Mouse (Mus musculus) bone marrow macrophage, adult 2 months (primary cell): Measurements from ENCODE around the gene Apoa2. TPM values are rescaled to one million over a fixed set of nuclear protein-coding genes. Genes with fewer than 3 reads are reported as not detected.
"Not testable (repeated sequence)": the region's sequence is repeated elsewhere in the genome, so short reads cannot be mapped to it uniquely, and the experiment has no call there.

Experiments used
- H3K27ac ChIP-seq: 2 replicates; pipeline ENCODE4 v1.5.1; 2012; ENCODE audit warnings: low read depth, low read length; ENCODE audit not compliant: insufficient read depth
- H3K4me1 ChIP-seq: 2 replicates; pipeline ENCODE4 v1.6.1; 2012; ENCODE audit warnings: low read length; ENCODE audit not compliant: control insufficient read depth, insufficient read depth
- H3K4me3 ChIP-seq: 2 replicates; pipeline ENCODE4 v1.5.1; 2012; ENCODE audit warnings: mild to moderate bottlenecking, low read length, moderate library complexity; ENCODE audit not compliant: insufficient read depth
- CTCF ChIP-seq: IDR thresholded peaks from 2 replicates; pipeline ENCODE4 v1.5.1; 2012; ENCODE audit warnings: low read depth, mild to moderate bottlenecking, low read length, moderate library complexity
- POLR2A ChIP-seq: IDR thresholded peaks from 2 replicates; pipeline ENCODE4 v1.6.1; 2012; ENCODE audit warnings: mild to moderate bottlenecking, low read depth, low read length, borderline replicate concordance
- polyA plus RNA-seq: library from polyadenylated mRNA; stranded (reverse); fragments of >200 nt; gene quantifications from 2 replicates; pipeline ENCODE4 v1.2.4, GENCODE M21; 2012; ENCODE audit not compliant: missing spikeins, insufficient read depth, insufficient read length

Apoa2 gene
- polyA plus RNA-seq, 1 experiment = not detected

GRCm38 (mm10) chr1:171234538-171234937, 9.7 kb downstream of the Apoa2 start:
- H3K4me3 ChIP-seq = peak overlapping the region; percentile 77
- H3K27ac ChIP-seq = peak overlapping the region; percentile 98
- no peak for TF ChIP-seq CTCF
- no peak for TF ChIP-seq POLR2A
- peaks cover 30% of the 10 kb centered on the region for H3K4me1 ChIP-seq

GRCm38 (mm10) chr1:171235791-171236190, 10.9 kb downstream of the Apoa2 start:
- peaks cover 18% of the 10 kb centered on the region for H3K4me1 ChIP-seq
- TF ChIP-seq POLR2A = no peak
- no peak for TF ChIP-seq CTCF
- no peak overlapping the region for H3K4me3 ChIP-seq
- peak overlapping the region; percentile 98 for H3K27ac ChIP-seq

GRCm38 (mm10) chr1:171237438-171237837, 12.6 kb downstream of the Apoa2 start:
- H3K27ac ChIP-seq = no peak overlapping the region
- no peak overlapping the region for H3K4me3 ChIP-seq
- no peak for TF ChIP-seq POLR2A
- no peak for TF ChIP-seq CTCF
- H3K4me1 ChIP-seq = peaks cover 17% of the 10 kb centered on the region

- no peak overlapping the region for H3K27ac ChIP-seq
- no peak overlapping the region for H3K4me3 ChIP-seq
- TF ChIP-seq POLR2A = no peak
- peak; percentile 76 for TF ChIP-seq CTCF
- peaks cover 17% of the 10 kb centered on the region for H3K4me1 ChIP-seq
Observed at GRCm38 (mm10) chr1:171238463-171238862, 13.6 kb downstream of the Apoa2 start.

- Histone ChIP-seq H3K4me3 (no peak overlapping the region), H3K27ac (no peak overlapping the region), H3K4me1 (peaks cover 13% of the 10 kb centered on the region)
- TF ChIP-seq POLR2A = no peak
- TF ChIP-seq CTCF = no peak
Observed at GRCm38 (mm10) chr1:171239992-171240744, 15.3 kb downstream of the Apoa2 start.

- Histone ChIP-seq H3K4me1 (peaks cover 6% of the 10 kb centered on the region), H3K27ac (no peak overlapping the region), H3K4me3 (no peak overlapping the region)
- TF ChIP-seq CTCF = no peak
- no peak for TF ChIP-seq POLR2A
Observed at GRCm38 (mm10) chr1:171240911-171241310, 16.1 kb downstream of the Apoa2 start.

- H3K27ac ChIP-seq, H3K4me1 ChIP-seq, H3K4me3 ChIP-seq: not testable (repeated sequence)
Observed at GRCm38 (mm10) chr1:171241952-171242351, 17.1 kb downstream of the Apoa2 start.

- no peak for TF ChIP-seq CTCF
- TF ChIP-seq POLR2A = no peak
- Histone ChIP-seq H3K27ac (no peak overlapping the region), H3K4me1 (peaks cover 31% of the 10 kb centered on the region), H3K4me3 (no peak overlapping the region)
Observed at GRCm38 (mm10) chr1:171245353-171245752, 20.5 kb downstream of the Apoa2 start.

- Histone ChIP-seq H3K4me3 (peak overlapping the region; percentile 75), H3K4me1 (peaks cover 34% of the 10 kb centered on the region), H3K27ac (peak overlapping the region; percentile 84)
- TF ChIP-seq POLR2A = peak; percentile 91; the same call in 1 of the 2 replicates
- TF ChIP-seq CTCF = peak; percentile 38; the same call in 1 of the 2 replicates
Observed at GRCm38 (mm10) chr1:171246709-171247452, 22.0 kb downstream of the Apoa2 start.

GRCm38 (mm10) chr1:171247453-171247841, 22.6 kb downstream of the Apoa2 start:
- TF ChIP-seq CTCF (no peak), POLR2A (0 out of 2 replicates have a peak, but pooled peaks have one; percentile 8)
- H3K4me1 ChIP-seq = peaks cover 34% of the 10 kb centered on the region

More at GRCm38 (mm10) chr1:171247453-171247841, 22.6 kb downstream of the Apoa2 start:
- Histone ChIP-seq H3K4me3 (peak overlapping the region; percentile 57), H3K27ac (peak overlapping the region; percentile 84)
